Mouse (Mus musculus) G1E (cell line): Measurements from ENCODE around the gene Tfdp2. TPM values are rescaled to one million over a fixed set of nuclear protein-coding genes. Genes with fewer than 3 reads are reported as not detected.

Experiments used
- ATAC-seq: 2 replicates; pipeline ENCODE4 v1.8.0; 2016; ENCODE audit warnings: mild to moderate bottlenecking; ENCODE audit not compliant: insufficient number of reproducible peaks, poor library complexity, low FRiP score, severe bottlenecking; ENCODE audit errors: extremely low read depth
- DNase-seq: peaks from one replicate; pipeline ENCODE4 v3.0.0; 2012; ENCODE audit warnings: low spot score
- H3K27me3 ChIP-seq: 2 replicates; pipeline ENCODE4 v1.6.1; 2012; ENCODE audit warnings: mild to moderate bottlenecking, low read length, inconsistent platforms; ENCODE audit not compliant: insufficient read depth
- H3K36me3 ChIP-seq: replicated peaks from 2 replicates; pipeline ENCODE3; 2012; ENCODE audit warnings: mild to moderate bottlenecking, inconsistent platforms
- H3K4me1 ChIP-seq: 2 replicates; pipeline ENCODE4 v1.6.1; 2012; ENCODE audit warnings: low read depth, low read length, inconsistent platforms, mixed read lengths; ENCODE audit not compliant: insufficient read depth
- H3K4me3 ChIP-seq: 2 replicates; pipeline ENCODE4 v1.5.1; 2012; ENCODE audit warnings: low read depth, mild to moderate bottlenecking, inconsistent platforms, low read length, moderate library complexity, mixed read lengths
- H3K9me3 ChIP-seq: replicated peaks from 2 replicates; pipeline ENCODE4 v1.6.1; 2012; ENCODE audit warnings: inconsistent platforms
- CTCF ChIP-seq: IDR thresholded peaks from 2 replicates; pipeline ENCODE4 v1.5.1; 2012; ENCODE audit warnings: low read depth, low read length, inconsistent platforms, mixed read lengths
- GATA1 ChIP-seq: IDR thresholded peaks from 2 replicates; pipeline ENCODE4 v1.6.1; 2012; ENCODE audit warnings: borderline replicate concordance, low read length, inconsistent platforms, mixed read lengths
- GATA2 ChIP-seq: IDR thresholded peaks from 2 replicates; pipeline ENCODE4 v1.6.1; 2012; ENCODE audit warnings: low read depth, low read length, inconsistent platforms, borderline replicate concordance
- POLR2AphosphoS5 ChIP-seq: IDR thresholded peaks from 2 replicates; pipeline ENCODE4 v1.6.1; 2012; ENCODE audit warnings: low read depth, low read length, inconsistent platforms; ENCODE audit not compliant: insufficient replicate concordance
- TAL1 ChIP-seq: conservative IDR thresholded peaks from 2 replicates; pipeline ENCODE4 v1.6.1; 2012; ENCODE audit warnings: low read depth, low read length, inconsistent platforms, mixed read lengths
- polyA plus RNA-seq: library from polyadenylated mRNA; stranded (reverse); fragments of >175 nt; gene quantifications from 2 replicates; pipeline ENCODE4 v1.2.3, GENCODE M21; 2012
- total RNA-seq, 2 experiments: library from RNA; stranded (forward) in 1 of 2; stranded (reverse) in 1 of 2; fragments of 200-1000 nt in 1 of 2; fragments of >200 nt in 1 of 2; fragmentation: Nextera tagmentation in 1 of 2; gene quantifications; 2 replicates each; pipeline ENCODE4 v1.2.3; 2014 to 2017

Tfdp2 gene
- total and polyA plus RNA-seq, 3 experiments: 10.7 to 101 (median 42.7) TPM

- Histone ChIP-seq H3K36me3 (peaks cover 34% of the 10 kb centered on the region), H3K4me1 (no peaks in the 10 kb centered on the region), H3K9me3 (no peaks in the 10 kb centered on the region), H3K4me3 (no peak overlapping the region), H3K27me3 (no peaks in the 10 kb centered on the region)
- no peak for ATAC-seq
- DNase-seq: no peak
- TF ChIP-seq CTCF: no peak
- TF ChIP-seq TAL1: no peak
- TF ChIP-seq POLR2AphosphoS5: no peak
- no peak for TF ChIP-seq GATA2
- no peak for TF ChIP-seq GATA1
Measured at GRCm38 (mm10) chr9:96308816-96309215, 112.7 kb downstream of the Tfdp2 start.

GRCm38 (mm10) chr9:96312074-96312473 lies 116.0 kb downstream of the Tfdp2 start:
- Histone ChIP-seq H3K9me3 (no peaks in the 10 kb centered on the region), H3K27me3 (no peaks in the 10 kb centered on the region), H3K4me3 (no peak overlapping the region), H3K4me1 (no peaks in the 10 kb centered on the region), H3K36me3 (peaks cover 50% of the 10 kb centered on the region)
- no peak for TF ChIP-seq POLR2AphosphoS5
- no peak for TF ChIP-seq TAL1
- no peak for TF ChIP-seq GATA2
- TF ChIP-seq CTCF: no peak
- TF ChIP-seq GATA1: no peak
- no peak for ATAC-seq
- DNase-seq: no peak

- TF ChIP-seq CTCF (no peak), POLR2AphosphoS5 (no peak), GATA2 (no peak), TAL1 (no peak), GATA1 (no peak)
- no peaks in the 10 kb centered on the region for H3K27me3 ChIP-seq
- no peaks in the 10 kb centered on the region for H3K9me3 ChIP-seq
- DNase-seq (no peak), ATAC-seq (no peak)
- no peak overlapping the region for H3K4me3 ChIP-seq
- no peaks in the 10 kb centered on the region for H3K4me1 ChIP-seq
- H3K36me3 ChIP-seq: peaks cover 66% of the 10 kb centered on the region
Measured at GRCm38 (mm10) chr9:96319333-96319732, 123.3 kb downstream of the Tfdp2 start.

GRCm38 (mm10) chr9:96320551-96320980 lies 124.5 kb downstream of the Tfdp2 start:
- H3K27me3 ChIP-seq: no peaks in the 10 kb centered on the region
- H3K4me3 ChIP-seq: no peak overlapping the region
- peaks cover 62% of the 10 kb centered on the region for H3K36me3 ChIP-seq
- ATAC-seq: no peak
- DNase-seq: no peak
- no peaks in the 10 kb centered on the region for H3K9me3 ChIP-seq
- TF ChIP-seq TAL1: no peak
- no peak for TF ChIP-seq CTCF
- H3K4me1 ChIP-seq: no peaks in the 10 kb centered on the region

- ATAC-seq: no peak
- no peak for DNase-seq
- no peaks in the 10 kb centered on the region for H3K9me3 ChIP-seq
- H3K4me1 ChIP-seq: no peaks in the 10 kb centered on the region
- H3K27me3 ChIP-seq: peaks cover 3% of the 10 kb centered on the region; the same call in 1 of the 2 replicates
- no peak overlapping the region for H3K4me3 ChIP-seq
- TF ChIP-seq POLR2AphosphoS5 (no peak), CTCF (no peak), GATA2 (no peak), TAL1 (no peak), GATA1 (no peak)
- peaks cover 48% of the 10 kb centered on the region for H3K36me3 ChIP-seq
Measured at GRCm38 (mm10) chr9:96322411-96323152, 126.5 kb downstream of the Tfdp2 start.

GRCm38 (mm10) chr9:96324502-96324901 lies 128.4 kb downstream of the Tfdp2 start:
- Histone ChIP-seq H3K4me1 (no peaks in the 10 kb centered on the region), H3K4me3 (no peak overlapping the region), H3K27me3 (peaks cover 3% of the 10 kb centered on the region; the same call in 1 of the 2 replicates), H3K36me3 (peaks cover 34% of the 10 kb centered on the region), H3K9me3 (no peaks in the 10 kb centered on the region)
- DNase-seq (no peak), ATAC-seq (no peak)
- TF ChIP-seq POLR2AphosphoS5: no peak
- no peak for TF ChIP-seq GATA1
- no peak for TF ChIP-seq CTCF
- TF ChIP-seq GATA2: no peak
- no peak for TF ChIP-seq TAL1

- Histone ChIP-seq H3K27me3 (peaks cover 3% of the 10 kb centered on the region; the same call in 1 of the 2 replicates), H3K4me1 (peaks cover 3% of the 10 kb centered on the region; the same call in 1 of the 2 replicates), H3K36me3 (peaks cover 30% of the 10 kb centered on the region), H3K4me3 (no peak overlapping the region), H3K9me3 (no peaks in the 10 kb centered on the region)
- no peak for ATAC-seq
- DNase-seq: no peak
- TF ChIP-seq GATA1 (no peak), GATA2 (no peak), TAL1 (no peak), CTCF (no peak), POLR2AphosphoS5 (no peak)
Measured at GRCm38 (mm10) chr9:96326496-96326923, 130.4 kb downstream of the Tfdp2 start.
